Mouse (Mus musculus) fibroblast of lung, adult 2 months (primary cell): ENCODE results near the gene B230104I21Rik.

ENCODE experiments used
- DNase-seq: peaks from one replicate; pipeline ENCODE4 v3.0.0-alpha.2; 2011; ENCODE audit warnings: low read depth

B230104I21Rik gene

GRCm38 (mm10) chr4:154348197-154348786 is 12.4 kb downstream of the B230104I21Rik start:
- no peak for DNase-seq

- no peak for DNase-seq
These were observed 16.3 kb downstream of the B230104I21Rik start for GRCm38 (mm10) chr4:154352246-154352645.

- no peak for DNase-seq
These were observed 19.5 kb downstream of the B230104I21Rik start for GRCm38 (mm10) chr4:154355408-154355807.

GRCm38 (mm10) chr4:154358370-154358769 is 22.4 kb downstream of the B230104I21Rik start:
- DNase-seq: no peak

- DNase-seq: no peak
These were observed 22.9 kb downstream of the B230104I21Rik start for GRCm38 (mm10) chr4:154358816-154359215.

- no peak for DNase-seq
These were observed 23.9 kb downstream of the B230104I21Rik start for GRCm38 (mm10) chr4:154359762-154360300.

- no peak for DNase-seq
These were observed 24.5 kb downstream of the B230104I21Rik start for GRCm38 (mm10) chr4:154360441-154360840.

GRCm38 (mm10) chr4:154360850-154361249 is 24.9 kb downstream of the B230104I21Rik start:
- DNase-seq: no peak

- DNase-seq: no peak
These were observed 28.8 kb downstream of the B230104I21Rik start for GRCm38 (mm10) chr4:154364752-154365151.

- DNase-seq: no peak
These were observed 30.9 kb downstream of the B230104I21Rik start for GRCm38 (mm10) chr4:154366836-154367235.

GRCm38 (mm10) chr4:154369089-154369488 is 33.2 kb downstream of the B230104I21Rik start:
- DNase-seq: no peak

- DNase-seq: no peak
These were observed 34.9 kb downstream of the B230104I21Rik start for GRCm38 (mm10) chr4:154370841-154371240.

- DNase-seq: no peak
These were observed 35.8 kb downstream of the B230104I21Rik start for GRCm38 (mm10) chr4:154371542-154372247.

- DNase-seq: no peak
These were observed 40.2 kb downstream of the B230104I21Rik start for GRCm38 (mm10) chr4:154375939-154376625.

- DNase-seq: peak; percentile 93
These were observed 42.9 kb downstream of the B230104I21Rik start for GRCm38 (mm10) chr4:154378876-154379275.

GRCm38 (mm10) chr4:154385208-154385607 is 49.3 kb downstream of the B230104I21Rik start:
- no peak for DNase-seq

- DNase-seq: no peak
These were observed 50.0 kb downstream of the B230104I21Rik start for GRCm38 (mm10) chr4:154385918-154386317.

GRCm38 (mm10) chr4:154386810-154387209 is 50.9 kb downstream of the B230104I21Rik start:
- DNase-seq: no peak

- no peak for DNase-seq
These were observed 53.7 kb downstream of the B230104I21Rik start for GRCm38 (mm10) chr4:154389641-154390040.

- no peak for DNase-seq
These were observed 54.6 kb downstream of the B230104I21Rik start for GRCm38 (mm10) chr4:154390333-154391080.

GRCm38 (mm10) chr4:154392641-154393040 is 56.7 kb downstream of the B230104I21Rik start:
- no peak for DNase-seq
